Comparison of ENCODE assay signal across 8 mouse cellular contexts in genomic region chr7:111014893-111015292, GRCm38 (mm10). TPM values are rescaled to one million over a fixed set of nuclear protein-coding genes. Genes with fewer than 3 reads are reported as not detected.
DNase-seq lines count a peak whose midpoint lies in the region; ATAC-seq and TF ChIP-seq lines count a peak whose summit lies in the region.

No protein-coding gene starts in this region.

- no peak overlapping the region for H3K27ac ChIP-seq in cortical plate, adult 2 months (ENCODE audit: insufficient read depth, low read length)

- ATAC-seq in inflammation-experienced regulatory T-cells, adult 6 months = peak; percentile 90
- ATAC-seq in megakaryocyte-erythroid progenitor cell, adult 5-6 weeks (replicated peaks; ENCODE audit: low FRiP score, low TSS enrichment, poor library complexity, severe bottlenecking) = peak; percentile 91

- peak; percentile 90 for TF ChIP-seq CTCF in cortical plate, adult 2 months (IDR thresholded peaks at IDR 0.05; ENCODE audit: extremely low read depth, insufficient read depth, low read length)

- no peak overlapping the region for H3K4me3 ChIP-seq in cortical plate, adult 2 months (ENCODE audit: insufficient read depth, low read length)

- no peaks in the 10 kb centered on the region for H3K4me1 ChIP-seq in cortical plate, adult 2 months (ENCODE audit: control insufficient read depth, insufficient read depth, low read length)

- peak; percentile 85 for DNase-seq in ZHBTc4 (ENCODE audit: low read depth, low spot score)
- DNase-seq in gastrocnemius, postnatal 10 days = peak; percentile 96
- peak; percentile 38 to 88 for DNase-seq in left cerebral cortex, adult 9 months (ENCODE audit: low spot score in 2 of 2)
- peak; percentile 75 for DNase-seq in right cerebral cortex, postnatal 25 days
- DNase-seq in urinary bladder, postnatal 36 days (ENCODE audit: low spot score in 2 of 2) = peak; percentile 72 to 85

- TF ChIP-seq POLR2A in cortical plate, adult 2 months (IDR thresholded peaks at IDR 0.05; ENCODE audit: extremely low read depth, insufficient read depth, low read length) = no peak

RNA-seq across cellular contexts. Expression of gene Ctr9, which starts 13.9 kb away (rescaled TPM):
- polyA plus RNA-seq in cortical plate, adult 2 months (2012; rRNA removed) = 29.7 and 30.4 TPM in 2 replicates
- 10 to 100 TPM; 17.3 to 20.2 TPM for total RNA-seq in gastrocnemius, postnatal 10 days (2021)
- 10 to 100 TPM; 37.7 to 42.2 (median 40.0) TPM for polyA plus RNA-seq in inflammation-experienced regulatory T-cells, adult 6 months (2017; shearing (Covaris generic))
- 44.0 and 50.2 TPM in 2 replicates for total RNA-seq in megakaryocyte-erythroid progenitor cell, adult 5-6 weeks (2014; fragmentation: Nextera tagmentation)
- 68.1 and 79.3 TPM in 2 replicates for total RNA-seq in megakaryocyte-erythroid progenitor cell, adult 5-6 weeks (2017)

RNA-seq across cellular contexts. Expression of gene Mrvi1, which starts 32.6 kb away (rescaled TPM):
- polyA plus RNA-seq in cortical plate, adult 2 months (2012; rRNA removed) = 2.3 and 2.6 TPM in 2 replicates
- total RNA-seq in gastrocnemius, postnatal 10 days (2021) = 1 to 10 TPM; 4.7 to 7.0 TPM
- under 1 TPM in 2 of 3 experiments, not detected in 1; 0.46 to 0.87 TPM for polyA plus RNA-seq in inflammation-experienced regulatory T-cells, adult 6 months (2017; shearing (Covaris generic))
- 0.98 and 1.0 TPM in 2 replicates for total RNA-seq in megakaryocyte-erythroid progenitor cell, adult 5-6 weeks (2014; fragmentation: Nextera tagmentation)
- total RNA-seq in megakaryocyte-erythroid progenitor cell, adult 5-6 weeks (2017) = 0.69 TPM in 1 of 2 replicates, not detected in the other
